9 mouse cellular contexts compared by ENCODE assay signal in the genomic region with DNA sequence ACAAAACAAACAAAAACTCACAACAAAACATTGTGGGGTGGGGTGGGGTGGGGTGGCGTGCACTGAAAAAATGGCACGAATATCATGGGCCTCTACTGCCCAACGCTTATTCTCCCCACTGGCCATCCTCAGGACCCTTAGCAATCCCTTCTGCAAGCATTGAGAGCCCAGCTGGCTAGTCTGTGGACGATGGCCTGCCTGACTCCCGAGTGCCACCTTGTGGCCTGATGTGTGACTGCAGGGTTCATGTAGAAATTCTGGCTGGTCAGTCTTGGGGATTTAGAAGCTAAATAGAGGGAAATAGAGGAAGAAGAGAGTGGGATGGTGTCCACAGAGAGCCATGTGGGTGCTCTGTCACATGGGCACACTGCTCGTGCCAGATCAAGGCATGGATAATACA.
A peak's percentile ranks its signal among the peaks of the same experiment; 100 is the strongest.
DNase-seq lines count a peak whose midpoint lies in the region; ATAC-seq and TF ChIP-seq lines count a peak whose summit lies in the region.
"Had no signal": no experiment of that assay in that cellular context is flagged by ENCODE, and none has a peak within 500 bp of the region (broad histone marks: within the 10 kb centered on the region; RNA-seq: fewer than 3 reads in every experiment).

No protein-coding gene starts in this region.

- no peak overlapping the region for H3K4me2 ChIP-seq in heart, embryonic 11.5 days

- peak; percentile 49 for DNase-seq in heart, adult 8-10 months (ENCODE audit: low spot score)
- DNase-seq in adipocyte (ENCODE audit: low spot score), result peak; percentile 77
- peak; percentile 40 for DNase-seq in gastrocnemius, postnatal 25 days
- DNase-seq in layer of hippocampus, postnatal 10 days (ENCODE audit: low spot score in 2 of 2), result peak; percentile 84 to 86

- H3K4me1 ChIP-seq in heart, embryonic 11.5 days (ENCODE audit: control insufficient read depth, insufficient read depth, low read length), result peaks cover 6% of the 10 kb centered on the region
- no peaks in the 10 kb centered on the region for H3K4me1 ChIP-seq in small intestine, adult 2 months (ENCODE audit: control insufficient read depth, insufficient read depth, insufficient read length, low read length)
- H3K4me1 ChIP-seq: megakaryocyte, embryonic 14.5 days had no signal

- no peak for ATAC-seq in heart, embryonic 11.5 days (replicated peaks; ENCODE audit: insufficient number of reproducible peaks, low FRiP score, low TSS enrichment)
- ATAC-seq in common myeloid progenitor, adult 5-6 weeks (replicated peaks; ENCODE audit: low read depth, poor library complexity, severe bottlenecking), result peak; percentile 78
- ATAC-seq in megakaryocyte progenitor cell, adult 5-6 weeks (replicated peaks; ENCODE audit: poor library complexity), result peak; percentile 80

- TF ChIP-seq CTCF in small intestine, adult 2 months (IDR thresholded peaks at IDR 0.05; ENCODE audit: extremely low read depth, insufficient read length, insufficient replicate concordance, low read depth, low read length), result peak; percentile 97

- no peak for TF ChIP-seq POLR2A in small intestine, adult 2 months (IDR thresholded peaks at IDR 0.05; ENCODE audit: low read depth, low read length)

- 7% methylated on average over 6 of the region's 6 CpGs for WGBS in heart, embryonic 11.5 days (ENCODE audit: insufficient replicate concordance)
- WGBS in small intestine, adult 2 months, result 3% methylated on average over 6 of the region's 6 CpGs

- H3K27ac ChIP-seq in heart, embryonic 11.5 days (ENCODE audit: low read depth, low read length), result no peak overlapping the region
- no peak overlapping the region for H3K27ac ChIP-seq in small intestine, adult 2 months (ENCODE audit: insufficient read depth, low read depth, low read length)

- no peaks in the 10 kb centered on the region for H3K9me3 ChIP-seq in heart, embryonic 11.5 days (replicated peaks; ENCODE audit: control insufficient read depth, low read length)
- H3K9me3 ChIP-seq: megakaryocyte, embryonic 14.5 days had no signal

- H3K36me3 ChIP-seq in heart, embryonic 11.5 days (ENCODE audit: control insufficient read depth, insufficient read depth, low read length), result no peaks in the 10 kb centered on the region
- no peaks in the 10 kb centered on the region for H3K36me3 ChIP-seq in small intestine, adult 2 months (ENCODE audit: control insufficient read depth, insufficient read depth, low read length)

- H3K27me3 ChIP-seq in heart, embryonic 11.5 days (ENCODE audit: control insufficient read depth, insufficient read depth, low read length), result peaks cover 19% of the 10 kb centered on the region
- no peaks in the 10 kb centered on the region for H3K27me3 ChIP-seq in small intestine, adult 2 months (ENCODE audit: control insufficient read depth, insufficient read depth, low read length)

- no peak overlapping the region for H3K9ac ChIP-seq in heart, embryonic 11.5 days (ENCODE audit: low read depth, low read length)

- H3K4me3 ChIP-seq in heart, embryonic 11.5 days (ENCODE audit: low read depth, low read length), result no peak overlapping the region
- H3K4me3 ChIP-seq in small intestine, adult 2 months (ENCODE audit: low read depth, low read length), result no peak overlapping the region
- H3K4me3 ChIP-seq: megakaryocyte, embryonic 14.5 days had no signal
